ENCODE assay signal across 19 mouse cellular contexts in genomic region chr8:123632257-123632656, GRCm38 (mm10). TPM values are rescaled to one million over a fixed set of nuclear protein-coding genes. Genes with fewer than 3 reads are reported as not detected.
"Had no signal": no experiment of that assay in that cellular context is flagged by ENCODE, and none has a peak within 500 bp of the region (broad histone marks: within the 10 kb centered on the region; RNA-seq: fewer than 3 reads in every experiment).

No protein-coding gene starts in this region.

- H3K4me3 ChIP-seq: layer of hippocampus, adult 2 months; limb, embryonic 10.5 days; limb, embryonic 13.5 days; liver, embryonic 13.5 days; megakaryocyte, embryonic 14.5 days; midbrain, embryonic 12.5 days; stomach, embryonic 15.5 days had no signal

- H3K4me2 ChIP-seq: limb, embryonic 13.5 days; liver, embryonic 13.5 days; lung, embryonic 14.5 days; midbrain, embryonic 12.5 days; stomach, embryonic 15.5 days had no signal

- ATAC-seq: inflammation-experienced regulatory T-cells, adult 6 months; liver, postnatal 0 days; lung, postnatal 0 days; midbrain, embryonic 16.5 days had no signal

- H3K9ac ChIP-seq: limb, embryonic 13.5 days; liver, embryonic 13.5 days; liver, postnatal 0 days; lung, embryonic 14.5 days; midbrain, embryonic 12.5 days; stomach, embryonic 15.5 days had no signal

- H3K36me3 ChIP-seq: limb, embryonic 10.5 days; limb, embryonic 13.5 days; liver, embryonic 13.5 days; midbrain, embryonic 12.5 days; stomach, embryonic 15.5 days had no signal

- H3K27ac ChIP-seq: layer of hippocampus, adult 2 months; limb, embryonic 10.5 days; limb, embryonic 13.5 days; liver, embryonic 13.5 days; macrophage; midbrain, embryonic 12.5 days; stomach, embryonic 15.5 days had no signal

- H3K9me3 ChIP-seq: limb, embryonic 10.5 days; limb, embryonic 13.5 days; liver, embryonic 13.5 days; midbrain, embryonic 12.5 days; stomach, embryonic 15.5 days had no signal

- DNase-seq: kidney, adult 18-20 months; kidney, adult 9 months; layer of hippocampus, adult 9-11 months; liver, embryonic 13.5 days; liver, postnatal 0 days; lung, embryonic 14.5 days; right cerebral cortex, postnatal 4 days; spleen, adult 18-20 months; thymus, postnatal 25 days had no signal

RNA-seq across cellular contexts. Expression of gene Rhou, which starts 21.5 kb away (rescaled TPM):
- polyA plus RNA-seq: inflammation-experienced regulatory T-cells, adult 6 months had no signal
